Mouse (Mus musculus) lung, embryonic 15.5 days (tissue): ENCODE measurements around the gene Nfs1. TPM values are rescaled to one million over a fixed set of nuclear protein-coding genes. Genes with fewer than 3 reads are reported as not detected.

ENCODE experiments used
- ATAC-seq: fragments of 200-750 bp; cut with Nextera tagmentation; 2 replicates; pipeline ENCODE4 v1.8.0; 2017; ENCODE audit warnings: moderate number of reproducible peaks, borderline replicate concordance; ENCODE audit not compliant: low FRiP score, low TSS enrichment; ENCODE audit errors: extremely low read depth
- H3K27ac ChIP-seq: fragments of 300-500 bp; sonication (generic); 2 replicates; pipeline ENCODE4 v1.5.1; 2015; ENCODE audit warnings: moderate library complexity, mild to moderate bottlenecking, inconsistent platforms
- H3K27me3 ChIP-seq: fragments of 300-500 bp; sonication (generic); 2 replicates; pipeline ENCODE4 v1.6.1; 2015; ENCODE audit warnings: inconsistent platforms
- H3K36me3 ChIP-seq: fragments of 300-500 bp; sonication (generic); 2 replicates; pipeline ENCODE4 v1.6.1; 2015; ENCODE audit warnings: inconsistent platforms
- H3K4me1 ChIP-seq: fragments of 300-500 bp; sonication (generic); 2 replicates; pipeline ENCODE4 v1.6.1; 2015; ENCODE audit warnings: inconsistent platforms
- H3K4me2 ChIP-seq: fragments of 300-500 bp; sonication (generic); 2 replicates; pipeline ENCODE4 v1.6.1; 2015; ENCODE audit warnings: inconsistent platforms, mild to moderate bottlenecking, moderate library complexity
- H3K4me3 ChIP-seq: fragments of 300-500 bp; sonication (generic); 2 replicates; pipeline ENCODE4 v1.5.1; 2015; ENCODE audit warnings: mild to moderate bottlenecking, inconsistent platforms
- H3K9ac ChIP-seq: fragments of 300-500 bp; sonication (generic); 2 replicates; pipeline ENCODE4 v1.6.1; 2015; ENCODE audit warnings: inconsistent platforms
- H3K9me3 ChIP-seq: fragments of 300-500 bp; sonication (generic); 2 replicates; pipeline ENCODE4 v1.6.1; 2016; ENCODE audit warnings: inconsistent platforms
- WGBS: fragments of 180-500 bp; shearing (Covaris S2); methylation state at CpG from one replicate; pipeline ENCODE4 v1.1.7; 2015; 5-methylcytosine and 5-hydroxymethylcytosine counted together
- polyA plus RNA-seq: library from polyadenylated mRNA; unstranded; fragments of >200 nt; fragmentation: Nextera tagmentation; extraction: Ambion mirVana; gene quantifications from 2 replicates; pipeline ENCODE4 v1.2.1, GENCODE M21; 2015

The Nfs1 gene
- polyA plus RNA-seq, 1 experiment from 2014 or later = 42.5 TPM

GRCm38 (mm10) chr2:156179046-156179795, 35.2 kb upstream of the Nfs1 start:
- peak overlapping the region; percentile 71 for H3K4me2 ChIP-seq
- WGBS = under 1% methylated on average over 47 of the region's 47 CpGs
- no peaks in the 10 kb centered on the region for H3K9me3 ChIP-seq
- H3K27me3 ChIP-seq = no peaks in the 10 kb centered on the region
- peak overlapping the region; percentile 96 for H3K4me3 ChIP-seq
- peak overlapping the region; percentile 93 for H3K27ac ChIP-seq
- H3K4me1 ChIP-seq = peaks cover 23% of the 10 kb centered on the region
- H3K9ac ChIP-seq = peak overlapping the region; percentile 100
- H3K36me3 ChIP-seq = peaks cover 29% of the 10 kb centered on the region
- peak; percentile 72 for ATAC-seq

GRCm38 (mm10) chr2:156177651-156178050, 33.7 kb upstream of the Nfs1 start:
- H3K27me3 ChIP-seq = no peaks in the 10 kb centered on the region
- peaks cover 41% of the 10 kb centered on the region for H3K36me3 ChIP-seq
- peak overlapping the region; percentile 71 for H3K4me2 ChIP-seq
- no peak for ATAC-seq
- H3K9ac ChIP-seq = peak overlapping the region; percentile 33; the same call in 1 of the 2 replicates
- H3K27ac ChIP-seq = no peak overlapping the region
- peaks cover 23% of the 10 kb centered on the region for H3K4me1 ChIP-seq
- H3K9me3 ChIP-seq = no peaks in the 10 kb centered on the region
- peak overlapping the region; percentile 96 for H3K4me3 ChIP-seq
- WGBS = 66% methylated on average over 7 of the region's 7 CpGs

- Histone ChIP-seq H3K9me3 (no peaks in the 10 kb centered on the region), H3K27ac (no peak overlapping the region), H3K4me1 (peaks cover 23% of the 10 kb centered on the region), H3K4me3 (no peak overlapping the region), H3K27me3 (no peaks in the 10 kb centered on the region), H3K9ac (no peak overlapping the region), H3K4me2 (no peak overlapping the region), H3K36me3 (peaks cover 46% of the 10 kb centered on the region)
- no peak for ATAC-seq
- WGBS = 75% methylated on average over 6 of the region's 6 CpGs
These were observed 33.1 kb upstream of the Nfs1 start for GRCm38 (mm10) chr2:156177079-156177478.

- Histone ChIP-seq H3K4me3 (no peak overlapping the region), H3K4me2 (no peak overlapping the region), H3K36me3 (peaks cover 87% of the 10 kb centered on the region), H3K4me1 (no peaks in the 10 kb centered on the region), H3K9ac (no peak overlapping the region), H3K27ac (no peak overlapping the region), H3K9me3 (no peaks in the 10 kb centered on the region), H3K27me3 (no peaks in the 10 kb centered on the region)
- no peak for ATAC-seq
- WGBS = 89% methylated on average over 5 of the region's 5 CpGs
These were observed 22.6 kb upstream of the Nfs1 start for GRCm38 (mm10) chr2:156166557-156166956.

- H3K27me3 ChIP-seq = no peaks in the 10 kb centered on the region
- no peak for ATAC-seq
- WGBS = 96% methylated on average over 1 of the region's 1 CpGs
These were observed 21.5 kb upstream of the Nfs1 start for GRCm38 (mm10) chr2:156165478-156165877.

GRCm38 (mm10) chr2:156151538-156151937, 7.6 kb upstream of the Nfs1 start:
- Histone ChIP-seq H3K4me2 (no peak overlapping the region), H3K4me1 (no peaks in the 10 kb centered on the region), H3K27ac (no peak overlapping the region), H3K9me3 (no peaks in the 10 kb centered on the region), H3K27me3 (no peaks in the 10 kb centered on the region), H3K9ac (no peak overlapping the region), H3K4me3 (no peak overlapping the region), H3K36me3 (peaks cover 77% of the 10 kb centered on the region)
- no peak for ATAC-seq

More at GRCm38 (mm10) chr2:156165478-156165877, 21.5 kb upstream of the Nfs1 start:
- Histone ChIP-seq H3K4me3 (no peak overlapping the region), H3K4me2 (no peak overlapping the region), H3K4me1 (no peaks in the 10 kb centered on the region), H3K9me3 (no peaks in the 10 kb centered on the region), H3K36me3 (peaks cover 82% of the 10 kb centered on the region), H3K27ac (no peak overlapping the region), H3K9ac (no peak overlapping the region)

- Histone ChIP-seq H3K27me3 (no peaks in the 10 kb centered on the region), H3K4me3 (no peak overlapping the region), H3K27ac (no peak overlapping the region), H3K9me3 (no peaks in the 10 kb centered on the region), H3K9ac (no peak overlapping the region), H3K4me2 (no peak overlapping the region), H3K36me3 (peaks cover 52% of the 10 kb centered on the region), H3K4me1 (peaks cover 13% of the 10 kb centered on the region)
- 80% methylated on average over 3 of the region's 3 CpGs for WGBS
- ATAC-seq = no peak
These were observed 3.4 kb upstream of the Nfs1 start for GRCm38 (mm10) chr2:156147316-156147915.

GRCm38 (mm10) chr2:156146272-156146989, 2.4 kb upstream of the Nfs1 start:
- peaks cover 46% of the 10 kb centered on the region for H3K36me3 ChIP-seq

GRCm38 (mm10) chr2:156145486-156146130, 1.6 kb upstream of the Nfs1 start:
- H3K4me1 ChIP-seq = peaks cover 13% of the 10 kb centered on the region
- H3K36me3 ChIP-seq = peaks cover 39% of the 10 kb centered on the region
- no peaks in the 10 kb centered on the region for H3K9me3 ChIP-seq
- H3K27me3 ChIP-seq = no peaks in the 10 kb centered on the region
- peak overlapping the region; percentile 83 for H3K4me2 ChIP-seq
- 55% methylated on average over 11 of the region's 11 CpGs for WGBS
- no peak for ATAC-seq
- no peak overlapping the region for H3K27ac ChIP-seq
- no peak overlapping the region for H3K9ac ChIP-seq
- H3K4me3 ChIP-seq = peak overlapping the region; percentile 91; the same call in 1 of the 2 replicates

More at GRCm38 (mm10) chr2:156146272-156146989, 2.4 kb upstream of the Nfs1 start:
- H3K4me2 ChIP-seq = no peak overlapping the region
- H3K9ac ChIP-seq = no peak overlapping the region
- no peaks in the 10 kb centered on the region for H3K9me3 ChIP-seq
- no peak overlapping the region for H3K27ac ChIP-seq
- H3K4me3 ChIP-seq = no peak overlapping the region
- H3K27me3 ChIP-seq = no peaks in the 10 kb centered on the region
- no peak for ATAC-seq
- H3K4me1 ChIP-seq = peaks cover 13% of the 10 kb centered on the region
- 63% methylated on average over 5 of the region's 5 CpGs for WGBS

GRCm38 (mm10) chr2:156143367-156143766, 619 bp downstream of the Nfs1 start:
- Histone ChIP-seq H3K36me3 (peaks cover 21% of the 10 kb centered on the region), H3K9ac (peak overlapping the region; percentile 94), H3K9me3 (no peaks in the 10 kb centered on the region), H3K27ac (peak overlapping the region; percentile 95), H3K27me3 (no peaks in the 10 kb centered on the region), H3K4me3 (peak overlapping the region; percentile 91), H3K4me1 (peaks cover 13% of the 10 kb centered on the region), H3K4me2 (peak overlapping the region; percentile 83)
- WGBS = under 1% methylated on average over 16 of the region's 16 CpGs
- ATAC-seq = peak; percentile 2; the same call in 1 of the 2 replicates

GRCm38 (mm10) chr2:156142820-156143219, 1.2 kb downstream of the Nfs1 start:
- Histone ChIP-seq H3K4me1 (peaks cover 13% of the 10 kb centered on the region), H3K27me3 (no peaks in the 10 kb centered on the region), H3K36me3 (peaks cover 15% of the 10 kb centered on the region), H3K4me3 (peak overlapping the region; percentile 91), H3K9ac (no peak overlapping the region), H3K4me2 (peak overlapping the region; percentile 83), H3K27ac (no peak overlapping the region), H3K9me3 (no peaks in the 10 kb centered on the region)
- 77% methylated on average over 2 of the region's 2 CpGs for WGBS
- ATAC-seq = no peak
